Mouse (Mus musculus): Measurements from ENCODE around the gene Ptges2.

DNA sequence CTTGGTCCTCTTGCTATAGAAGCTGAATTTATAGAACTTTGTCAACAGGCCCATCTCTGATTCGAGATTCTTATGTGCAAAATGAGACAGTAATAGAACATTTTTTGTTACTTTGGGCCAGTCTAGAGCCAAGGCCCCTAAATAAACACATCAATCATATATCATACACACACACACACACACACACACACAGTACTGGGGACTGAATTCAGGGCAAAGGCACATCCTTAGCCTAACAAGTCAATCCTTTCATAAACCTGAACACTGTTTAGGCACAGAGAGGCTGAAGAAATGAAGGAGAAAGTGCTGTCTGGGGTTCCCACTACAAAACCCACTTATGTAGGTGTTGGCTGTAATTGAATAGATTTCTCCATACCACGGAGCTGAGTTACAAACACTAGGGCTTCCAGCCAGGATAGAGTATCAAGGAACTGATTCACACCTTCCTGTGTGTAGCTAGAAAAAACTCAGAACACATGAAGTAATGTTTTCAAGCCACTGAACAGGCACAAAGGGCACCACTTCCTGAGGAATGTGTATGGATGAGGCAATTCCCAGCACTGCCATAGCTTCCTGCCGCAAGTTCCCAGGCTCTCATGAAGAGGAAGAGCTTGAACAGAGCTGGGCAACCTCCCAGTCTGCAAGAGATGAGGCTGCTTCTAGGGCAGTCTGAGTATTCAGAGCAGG is 41.1 kb downstream of the Ptges2 start:
- TF ChIP-seq ZC3H11A (IDR thresholded peaks at IDR 0.05; ENCODE audit: borderline replicate concordance, low read depth, low read length) (no peak), MAFK (IDR thresholded peaks at IDR 0.05; ENCODE audit: insufficient read depth, low read depth, low read length) (no peak), ZNF384 (IDR thresholded peaks at IDR 0.05; ENCODE audit: low read depth, low read length) (no peak)

All from ES-E14 (cell line).